In the genomic region with DNA sequence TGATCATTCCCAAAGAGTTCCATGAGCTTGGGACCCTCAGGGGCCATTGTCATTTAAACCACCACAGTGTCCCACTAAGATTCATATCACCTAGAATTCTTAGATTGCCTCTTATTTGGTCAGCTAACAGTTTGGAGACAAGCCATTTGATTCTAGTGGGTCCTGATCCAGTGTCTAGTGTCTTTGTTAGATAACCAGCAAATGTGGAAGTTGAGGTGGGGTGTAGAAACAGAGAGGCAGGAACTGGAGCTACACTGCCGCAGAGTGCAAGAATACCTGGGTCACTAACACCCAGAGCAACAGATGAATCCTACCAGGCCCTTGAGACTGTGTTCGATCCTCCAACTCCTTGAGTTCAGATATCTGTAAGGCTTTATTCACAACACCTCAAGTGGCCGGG, we compare ENCODE assay signal across 51 mouse cellular contexts. TPM values are rescaled to one million over a fixed set of nuclear protein-coding genes. Genes with fewer than 3 reads are reported as not detected.
"Had no signal": no experiment of that assay in that cellular context is flagged by ENCODE, and none has a peak within 500 bp of the region (broad histone marks: within the 10 kb centered on the region; RNA-seq: fewer than 3 reads in every experiment).

No protein-coding gene starts in this region.

- H3K27ac ChIP-seq: heart, embryonic 10.5 days; heart, embryonic 13.5 days; heart, embryonic 15.5 days; hindbrain, embryonic 10.5 days; hindbrain, embryonic 12.5 days; hindbrain, embryonic 13.5 days; hindbrain, embryonic 14.5 days; hindbrain, embryonic 15.5 days; hindbrain, postnatal 0 days; intestine, embryonic 15.5 days; kidney, embryonic 15.5 days; kidney, postnatal 0 days; layer of hippocampus, adult 2 months; left cerebral cortex, adult 2 months had no signal

- H3K9ac ChIP-seq: heart, embryonic 12.5 days; heart, embryonic 13.5 days; heart, embryonic 15.5 days; hindbrain, embryonic 12.5 days; hindbrain, embryonic 13.5 days; hindbrain, embryonic 14.5 days; hindbrain, embryonic 15.5 days; intestine, embryonic 15.5 days; kidney, embryonic 15.5 days had no signal

- H3K9me3 ChIP-seq: heart, embryonic 10.5 days; heart, embryonic 12.5 days; heart, embryonic 13.5 days; heart, embryonic 15.5 days; hindbrain, embryonic 10.5 days; hindbrain, embryonic 12.5 days; hindbrain, embryonic 13.5 days; hindbrain, embryonic 15.5 days; intestine, embryonic 15.5 days; kidney, embryonic 15.5 days had no signal

- DNase-seq: heart, postnatal 10 days; heart, postnatal 14 days; heart, postnatal 36 days; heart, postnatal 4 days; kidney, adult 11 months; kidney, adult 18-20 months; kidney, adult 2 months; kidney, adult 8-10 months; kidney, adult 9 months; kidney, postnatal 10 days; kidney, postnatal 14 days; kidney, postnatal 25 days; kidney, postnatal 36 days; kidney, postnatal 4 days; layer of hippocampus, adult 9-11 months; layer of hippocampus, postnatal 36 days had no signal

- H3K4me3 ChIP-seq: heart, embryonic 10.5 days; heart, embryonic 12.5 days; heart, embryonic 13.5 days; heart, embryonic 15.5 days; hindbrain, embryonic 10.5 days; hindbrain, embryonic 12.5 days; hindbrain, embryonic 13.5 days; hindbrain, embryonic 15.5 days; intestine, embryonic 15.5 days; kidney, embryonic 15.5 days; layer of hippocampus, adult 2 months; left cerebral cortex, adult 2 months had no signal

- H3K36me3 ChIP-seq: heart, embryonic 10.5 days; heart, embryonic 12.5 days; heart, embryonic 13.5 days; heart, embryonic 15.5 days; hindbrain, embryonic 10.5 days; hindbrain, embryonic 12.5 days; hindbrain, embryonic 13.5 days; hindbrain, embryonic 15.5 days; intestine, embryonic 15.5 days; kidney, embryonic 15.5 days had no signal

- H3K4me1 ChIP-seq: hindbrain, embryonic 12.5 days had no signal

- ATAC-seq: hindbrain, postnatal 0 days; inflammation-experienced regulatory T-cells, adult 6 months; intestine, embryonic 15.5 days; intestine, embryonic 16.5 days; intestine, postnatal 0 days had no signal

- H3K4me2 ChIP-seq: heart, embryonic 11.5 days; heart, embryonic 12.5 days; heart, embryonic 13.5 days; heart, embryonic 15.5 days; hindbrain, embryonic 12.5 days; hindbrain, embryonic 13.5 days; hindbrain, embryonic 14.5 days; hindbrain, embryonic 15.5 days; intestine, embryonic 15.5 days; kidney, embryonic 15.5 days had no signal

- H3K27me3 ChIP-seq: hindbrain, embryonic 15.5 days; intestine, embryonic 15.5 days had no signal

RNA-seq across cellular contexts. Expression of gene 1700016D06Rik, which starts 4.7 kb away (rescaled TPM):
- total RNA-seq: heart, postnatal 10 days; heart, postnatal 14 days; heart, postnatal 25 days; heart, postnatal 36 days; heart, postnatal 4 days; hematopoietic stem cell, adult 5-6 weeks; hindbrain, postnatal 0 days; layer of hippocampus, adult 18-20 months; layer of hippocampus, adult 2 months; layer of hippocampus, adult 8-10 months; layer of hippocampus, postnatal 10 days; layer of hippocampus, postnatal 14 days; layer of hippocampus, postnatal 36 days; left cerebral cortex, adult 18-20 months; left cerebral cortex, adult 2 months; left cerebral cortex, adult 8-10 months had no signal
- polyA plus RNA-seq: heart, embryonic 10.5 days; heart, embryonic 11.5 days; heart, embryonic 12.5 days; heart, embryonic 13.5 days; heart, embryonic 14.5 days; heart, embryonic 15.5 days; heart, embryonic 16.5 days; heart, postnatal 0 days; hindbrain, embryonic 11.5 days; hindbrain, embryonic 12.5 days; hindbrain, embryonic 13.5 days; hindbrain, embryonic 14.5 days; hindbrain, embryonic 15.5 days; hindbrain, postnatal 0 days; inflammation-experienced regulatory T-cells, adult 6 months; intestine, embryonic 14.5 days; intestine, embryonic 15.5 days; intestine, embryonic 16.5 days; intestine, postnatal 0 days; kidney, adult 2 months; kidney, embryonic 14.5 days; kidney, embryonic 15.5 days; kidney, embryonic 16.5 days; kidney, postnatal 0 days; large intestine, adult 2 months had no signal
